Mouse (Mus musculus): ENCODE data around the gene Golga2.
"Not testable (repeated sequence)": the region's sequence is repeated elsewhere in the genome, so short reads cannot be mapped to it uniquely, and the experiment has no call there.

DNA sequence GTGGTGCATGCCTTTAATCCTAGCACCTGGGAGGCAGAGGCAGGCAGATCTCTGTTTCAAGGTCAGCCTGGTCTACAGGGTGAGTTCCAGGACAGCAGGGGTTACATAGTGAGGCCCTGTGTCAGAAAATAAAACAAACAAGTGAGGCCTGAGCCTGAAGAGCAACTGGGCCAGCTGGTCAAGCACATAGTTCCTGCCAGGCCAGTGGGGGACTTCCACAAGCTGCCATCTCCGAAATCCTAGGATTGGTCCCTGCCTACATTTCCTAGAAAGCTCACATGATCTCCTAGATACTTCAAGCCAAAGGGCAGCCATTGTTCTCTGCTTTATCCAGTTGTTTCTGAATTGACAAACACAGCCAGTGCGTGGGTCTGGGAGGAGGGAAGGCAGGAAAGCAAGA lies 8.7 kb downstream of the Golga2 start:
- not testable (repeated sequence) for TF ChIP-seq POLR2A (IDR thresholded peaks at IDR 0.05; ENCODE audit: borderline replicate concordance, extremely low read depth, insufficient read depth, insufficient read length, poor library complexity, severe bottlenecking); CTCF (IDR thresholded peaks at IDR 0.05; ENCODE audit: borderline replicate concordance, extremely low read depth, insufficient read depth, insufficient read length)

Data from brain, embryonic 14.5 days (tissue).